Mouse (Mus musculus): ENCODE results near the gene Cul3. TPM values are rescaled to one million over a fixed set of nuclear protein-coding genes. Genes with fewer than 3 reads are reported as not detected.

The Cul3 gene
- polyA plus RNA-seq, 1 experiment from 2014 or later, result 28.3 TPM

- Histone ChIP-seq H3K27ac (no peak overlapping the region), H3K9me3 (replicated peaks) (no peaks in the 10 kb centered on the region), H3K9ac (no peak overlapping the region), H3K27me3 (no peaks in the 10 kb centered on the region), H3K4me1 (no peaks in the 10 kb centered on the region), H3K4me2 (replicated peaks) (no peak overlapping the region), H3K36me3 (no peaks in the 10 kb centered on the region), H3K4me3 (no peak overlapping the region)
- 65% methylated on average over 4 of the region's 4 CpGs for WGBS
- ATAC-seq (ENCODE audit: low FRiP score), result no peak
Observed at GRCm38 (mm10) chr1:80360038-80360608, 19.8 kb upstream of the Cul3 start.

GRCm38 (mm10) chr1:80340061-80340435 lies 232 bp downstream of the Cul3 start:
- peak overlapping the region; percentile 98 for H3K4me3 ChIP-seq
- WGBS, result 2% methylated on average over 32 of the region's 59 CpGs
- peak; percentile 14 for ATAC-seq (ENCODE audit: low FRiP score)

GRCm38 (mm10) chr1:80339425-80340021 lies 757 bp downstream of the Cul3 start:
- WGBS, result under 1% methylated on average over 33 of the region's 33 CpGs
- ATAC-seq (ENCODE audit: low FRiP score), result no peak; the same call in 1 of the 2 replicates
- Histone ChIP-seq H3K9ac (peak overlapping the region; percentile 99), H3K36me3 (no peaks in the 10 kb centered on the region), H3K4me1 (peaks cover 24% of the 10 kb centered on the region), H3K9me3 (replicated peaks) (no peaks in the 10 kb centered on the region), H3K27me3 (no peaks in the 10 kb centered on the region), H3K4me3 (peak overlapping the region; percentile 98), H3K4me2 (replicated peaks) (peak overlapping the region; percentile 93), H3K27ac (peak overlapping the region; percentile 95)

More at GRCm38 (mm10) chr1:80340061-80340435, 232 bp downstream of the Cul3 start:
- no peaks in the 10 kb centered on the region for H3K27me3 ChIP-seq
- H3K36me3 ChIP-seq, result no peaks in the 10 kb centered on the region
- peak overlapping the region; percentile 99 for H3K9ac ChIP-seq
- peak overlapping the region; percentile 93 for H3K4me2 ChIP-seq (replicated peaks)
- H3K27ac ChIP-seq, result peak overlapping the region; percentile 95
- H3K4me1 ChIP-seq, result peaks cover 24% of the 10 kb centered on the region
- no peaks in the 10 kb centered on the region for H3K9me3 ChIP-seq (replicated peaks)

- WGBS, result 44% methylated on average over 1 of the region's 1 CpGs
- no peaks in the 10 kb centered on the region for H3K9me3 ChIP-seq (replicated peaks)
- no peak for ATAC-seq (ENCODE audit: low FRiP score)
- H3K27ac ChIP-seq, result no peak overlapping the region
- peak overlapping the region; percentile 23 for H3K4me3 ChIP-seq
- H3K27me3 ChIP-seq, result no peaks in the 10 kb centered on the region
- H3K4me2 ChIP-seq (replicated peaks), result peak overlapping the region; percentile 93
- H3K36me3 ChIP-seq, result no peaks in the 10 kb centered on the region
- H3K9ac ChIP-seq, result peak overlapping the region; percentile 54
- H3K4me1 ChIP-seq, result peaks cover 24% of the 10 kb centered on the region
Observed at GRCm38 (mm10) chr1:80338398-80338797, 1.9 kb downstream of the Cul3 start.

GRCm38 (mm10) chr1:80335726-80336368 lies 4.4 kb downstream of the Cul3 start:
- Histone ChIP-seq H3K4me1 (peaks cover 26% of the 10 kb centered on the region), H3K36me3 (no peaks in the 10 kb centered on the region), H3K9ac (no peak overlapping the region), H3K27ac (no peak overlapping the region), H3K4me3 (no peak overlapping the region), H3K27me3 (no peaks in the 10 kb centered on the region), H3K4me2 (replicated peaks) (no peak overlapping the region), H3K9me3 (replicated peaks) (no peaks in the 10 kb centered on the region)
- WGBS, result 78% methylated on average over 1 of the region's 1 CpGs
- no peak for ATAC-seq (ENCODE audit: low FRiP score)

GRCm38 (mm10) chr1:80335118-80335517 lies 5.2 kb downstream of the Cul3 start:
- no peak overlapping the region for H3K9ac ChIP-seq
- no peak for ATAC-seq (ENCODE audit: low FRiP score)
- H3K4me1 ChIP-seq, result peaks cover 26% of the 10 kb centered on the region
- H3K27ac ChIP-seq, result no peak overlapping the region
- H3K4me3 ChIP-seq, result no peak overlapping the region
- 96% methylated on average over 1 of the region's 1 CpGs for WGBS
- H3K27me3 ChIP-seq, result no peaks in the 10 kb centered on the region
- H3K36me3 ChIP-seq, result no peaks in the 10 kb centered on the region
- no peaks in the 10 kb centered on the region for H3K9me3 ChIP-seq (replicated peaks)
- H3K4me2 ChIP-seq (replicated peaks), result no peak overlapping the region

- Histone ChIP-seq H3K36me3 (no peaks in the 10 kb centered on the region), H3K4me1 (peaks cover 9% of the 10 kb centered on the region), H3K9me3 (replicated peaks) (no peaks in the 10 kb centered on the region), H3K27ac (no peak overlapping the region), H3K4me3 (no peak overlapping the region), H3K4me2 (replicated peaks) (no peak overlapping the region), H3K9ac (no peak overlapping the region), H3K27me3 (no peaks in the 10 kb centered on the region)
- no peak for ATAC-seq (ENCODE audit: low FRiP score)
- WGBS, result 82% methylated on average over 2 of the region's 2 CpGs
Observed at GRCm38 (mm10) chr1:80330970-80331369, 9.3 kb downstream of the Cul3 start.

GRCm38 (mm10) chr1:80325761-80326160 lies 14.5 kb downstream of the Cul3 start:
- H3K4me3 ChIP-seq, result no peak overlapping the region
- no peak overlapping the region for H3K4me2 ChIP-seq (replicated peaks)
- 0 out of 2 replicates have a peak, but pooled peaks cover 9% of the 10 kb centered on the region for H3K36me3 ChIP-seq
- H3K9ac ChIP-seq, result no peak overlapping the region
- no peak for ATAC-seq (ENCODE audit: low FRiP score)
- H3K4me1 ChIP-seq, result no peaks in the 10 kb centered on the region
- H3K27ac ChIP-seq, result no peak overlapping the region
- no peaks in the 10 kb centered on the region for H3K27me3 ChIP-seq
- WGBS, result 95% methylated on average over 2 of the region's 2 CpGs
- H3K9me3 ChIP-seq (replicated peaks), result no peaks in the 10 kb centered on the region

GRCm38 (mm10) chr1:80324370-80324769 lies 15.9 kb downstream of the Cul3 start:
- Histone ChIP-seq H3K27me3 (no peaks in the 10 kb centered on the region), H3K36me3 (0 out of 2 replicates have a peak, but pooled peaks cover 9% of the 10 kb centered on the region), H3K9me3 (replicated peaks) (no peaks in the 10 kb centered on the region), H3K4me1 (no peaks in the 10 kb centered on the region), H3K27ac (no peak overlapping the region), H3K4me3 (no peak overlapping the region), H3K4me2 (replicated peaks) (no peak overlapping the region), H3K9ac (no peak overlapping the region)
- ATAC-seq (ENCODE audit: low FRiP score), result no peak

GRCm38 (mm10) chr1:80315533-80316045 lies 24.7 kb downstream of the Cul3 start:
- WGBS, result 91% methylated on average over 3 of the region's 3 CpGs
- Histone ChIP-seq H3K27ac (no peak overlapping the region), H3K9me3 (replicated peaks) (no peaks in the 10 kb centered on the region), H3K4me3 (no peak overlapping the region), H3K36me3 (no peaks in the 10 kb centered on the region), H3K9ac (no peak overlapping the region), H3K27me3 (no peaks in the 10 kb centered on the region), H3K4me1 (no peaks in the 10 kb centered on the region), H3K4me2 (replicated peaks) (no peak overlapping the region)
- ATAC-seq (ENCODE audit: low FRiP score), result no peak

- no peak overlapping the region for H3K9ac ChIP-seq
- H3K4me2 ChIP-seq (replicated peaks), result no peak overlapping the region
- ATAC-seq (ENCODE audit: low FRiP score), result no peak
- H3K27ac ChIP-seq, result no peak overlapping the region
- no peaks in the 10 kb centered on the region for H3K36me3 ChIP-seq
- 82% methylated on average over 4 of the region's 4 CpGs for whole genome bisulfite sequencing
- no peak overlapping the region for H3K4me3 ChIP-seq
- no peaks in the 10 kb centered on the region for H3K27me3 ChIP-seq
- no peaks in the 10 kb centered on the region for H3K4me1 ChIP-seq
- H3K9me3 ChIP-seq (replicated peaks), result no peaks in the 10 kb centered on the region
Observed at GRCm38 (mm10) chr1:80293307-80293706, 47.0 kb downstream of the Cul3 start.

- H3K27ac ChIP-seq, result no peak overlapping the region
- no peaks in the 10 kb centered on the region for H3K27me3 ChIP-seq
- H3K4me1 ChIP-seq, result no peaks in the 10 kb centered on the region
- no peak for ATAC-seq (ENCODE audit: low FRiP score)
- H3K4me3 ChIP-seq, result no peak overlapping the region
- H3K9ac ChIP-seq, result no peak overlapping the region
- peaks cover 27% of the 10 kb centered on the region for H3K36me3 ChIP-seq
- 96% methylated on average over 1 of the region's 1 CpGs for WGBS
- no peaks in the 10 kb centered on the region for H3K9me3 ChIP-seq (replicated peaks)
- H3K4me2 ChIP-seq (replicated peaks), result no peak overlapping the region
Observed at GRCm38 (mm10) chr1:80278731-80279130, 61.5 kb downstream of the Cul3 start.

Measured in hindbrain, embryonic 12.5 days (tissue).